Mouse (Mus musculus) lung, postnatal 0 days (tissue): Measurements from ENCODE around the gene Anks1. TPM values are rescaled to one million over a fixed set of nuclear protein-coding genes. Genes with fewer than 3 reads are reported as not detected.

Experiments used
- ATAC-seq: fragments of 200-750 bp; cut with Nextera tagmentation; 2 replicates; pipeline ENCODE4 v1.8.0; 2017; ENCODE audit warnings: moderate library complexity
- DNase-seq: peaks from one replicate; pipeline ENCODE4 v3.0.0-alpha.2; 2016; ENCODE audit warnings: low spot score
- H3K27ac ChIP-seq: fragments of 300-500 bp; sonication (generic); 2 replicates; pipeline ENCODE4 v1.5.1; 2014; ENCODE audit warnings: antibody characterized with exemption, mild to moderate bottlenecking, low read length, mixed read lengths
- H3K27me3 ChIP-seq: fragments of 300-500 bp; sonication (generic); replicated peaks from 2 replicates; pipeline ENCODE4 v1.6.1; 2014; ENCODE audit warnings: low read length, mixed read lengths; ENCODE audit not compliant: insufficient read depth
- H3K36me3 ChIP-seq: fragments of 300-500 bp; sonication (generic); 2 replicates; pipeline ENCODE4 v1.6.1; 2014; ENCODE audit warnings: low read length, mixed read lengths; ENCODE audit not compliant: insufficient read depth
- H3K4me1 ChIP-seq: fragments of 300-500 bp; sonication (generic); 2 replicates; pipeline ENCODE4 v1.6.1; 2014; ENCODE audit warnings: antibody characterized with exemption, low read depth, low read length, mixed read lengths; ENCODE audit not compliant: insufficient read depth
- H3K4me2 ChIP-seq: fragments of 300-500 bp; sonication (generic); replicated peaks from 2 replicates; pipeline ENCODE4 v1.6.1; 2014; ENCODE audit warnings: low read depth, mild to moderate bottlenecking, low read length, moderate library complexity, mixed read lengths
- H3K4me3 ChIP-seq: fragments of 300-500 bp; sonication (generic); 2 replicates; pipeline ENCODE4 v1.5.1; 2014; ENCODE audit warnings: low read depth, low read length
- H3K9ac ChIP-seq: fragments of 300-500 bp; sonication (generic); replicated peaks from 2 replicates; pipeline ENCODE4 v1.6.1; 2014; ENCODE audit warnings: low read depth, mild to moderate bottlenecking
- H3K9me3 ChIP-seq: fragments of 300-500 bp; sonication (generic); 2 replicates; pipeline ENCODE4 v1.6.1; 2016; ENCODE audit warnings: low read length, mixed read lengths
- CTCF ChIP-seq: IDR thresholded peaks from 2 replicates; pipeline ENCODE4 v1.5.1; 2016; ENCODE audit warnings: antibody characterized with exemption, mild to moderate bottlenecking
- EP300 ChIP-seq: IDR thresholded peaks from 2 replicates; pipeline ENCODE4 v1.6.1; 2016; ENCODE audit warnings: antibody characterized with exemption, mild to moderate bottlenecking, control low read depth
- WGBS: fragments of 180-500 bp; shearing (Covaris S2); extraction: QIAGEN DNeasy Blood & Tissue Kit; methylation state at CpG from one replicate; pipeline ENCODE4 v1.1.7; 2014; 5-methylcytosine and 5-hydroxymethylcytosine counted together
- polyA plus RNA-seq: library from polyadenylated mRNA; unstranded; fragments of >200 nt; fragmentation: Nextera tagmentation; extraction: Ambion mirVana; gene quantifications from 2 replicates; pipeline ENCODE4 v1.2.1, GENCODE M21; 2015

The Anks1 gene
- polyA plus RNA-seq, 1 experiment from 2014 or later = 25.4 TPM

DNA sequence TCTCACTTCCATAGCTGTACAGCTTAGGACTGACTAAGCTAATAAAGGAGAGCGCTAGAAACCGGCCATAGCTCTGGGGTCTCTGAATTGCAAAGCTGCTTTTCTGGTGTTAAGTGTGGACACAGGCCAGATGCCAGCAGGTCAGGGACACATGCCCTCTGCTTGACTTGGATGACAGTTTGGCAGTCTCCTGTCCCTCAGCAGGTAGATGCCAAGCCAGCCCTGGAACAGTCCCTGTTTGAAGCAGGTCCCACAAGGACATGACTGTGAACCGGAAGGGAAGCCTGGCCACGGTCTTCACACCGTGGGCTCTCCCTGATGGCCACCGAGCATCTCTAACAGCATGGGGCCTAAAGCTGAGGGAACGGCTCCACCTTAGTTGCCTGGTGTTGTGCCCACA, 153.6 kb downstream of the Anks1 start:
- TF ChIP-seq CTCF (no peak), EP300 (no peak)
- Histone ChIP-seq H3K9ac (no peak overlapping the region), H3K9me3 (no peaks in the 10 kb centered on the region), H3K36me3 (peaks cover 21% of the 10 kb centered on the region), H3K4me2 (no peak overlapping the region), H3K4me1 (no peaks in the 10 kb centered on the region), H3K27ac (no peak overlapping the region), H3K4me3 (no peak overlapping the region), H3K27me3 (no peaks in the 10 kb centered on the region)
- ATAC-seq = no peak
- 70% methylated on average over 7 of the region's 7 CpGs for WGBS
- no peak for DNase-seq

GRCm38 (mm10) chr17:28063163-28063562, 154.1 kb downstream of the Anks1 start:
- no peaks in the 10 kb centered on the region for H3K9me3 ChIP-seq
- no peak overlapping the region for H3K9ac ChIP-seq
- ATAC-seq (no peak), DNase-seq (no peak)
- H3K27ac ChIP-seq = no peak overlapping the region
- no peaks in the 10 kb centered on the region for H3K27me3 ChIP-seq
- H3K4me2 ChIP-seq = no peak overlapping the region
- H3K4me3 ChIP-seq = no peak overlapping the region
- 80% methylated on average over 6 of the region's 6 CpGs for WGBS
- TF ChIP-seq CTCF (no peak), EP300 (no peak)
- no peaks in the 10 kb centered on the region for H3K4me1 ChIP-seq
- peaks cover 17% of the 10 kb centered on the region for H3K36me3 ChIP-seq

GRCm38 (mm10) chr17:28067303-28067702, 158.2 kb downstream of the Anks1 start:
- Histone ChIP-seq H3K4me1 (no peaks in the 10 kb centered on the region), H3K4me2 (no peak overlapping the region), H3K36me3 (no peaks in the 10 kb centered on the region), H3K9ac (no peak overlapping the region), H3K4me3 (no peak overlapping the region), H3K9me3 (no peaks in the 10 kb centered on the region), H3K27ac (no peak overlapping the region), H3K27me3 (no peaks in the 10 kb centered on the region)
- 43% methylated on average over 4 of the region's 4 CpGs for WGBS
- no peak for TF ChIP-seq CTCF
- no peak for TF ChIP-seq EP300
- ATAC-seq (no peak), DNase-seq (no peak)

GRCm38 (mm10) chr17:28069446-28069845, 160.3 kb downstream of the Anks1 start:
- DNase-seq (peak; percentile 33), ATAC-seq (peak; percentile 25; the same call in 1 of the 2 replicates)
- no peak overlapping the region for H3K4me2 ChIP-seq
- H3K4me1 ChIP-seq = no peaks in the 10 kb centered on the region
- no peaks in the 10 kb centered on the region for H3K9me3 ChIP-seq
- H3K36me3 ChIP-seq = no peaks in the 10 kb centered on the region
- no peak overlapping the region for H3K4me3 ChIP-seq
- no peak for TF ChIP-seq CTCF
- TF ChIP-seq EP300 = no peak
- no peak overlapping the region for H3K9ac ChIP-seq
- no peaks in the 10 kb centered on the region for H3K27me3 ChIP-seq
- no peak overlapping the region for H3K27ac ChIP-seq
- 7% methylated on average over 12 of the region's 12 CpGs for whole genome bisulfite sequencing

- Histone ChIP-seq H3K36me3 (no peaks in the 10 kb centered on the region), H3K4me2 (no peak overlapping the region), H3K9ac (no peak overlapping the region), H3K27me3 (no peaks in the 10 kb centered on the region), H3K9me3 (no peaks in the 10 kb centered on the region), H3K4me3 (no peak overlapping the region), H3K4me1 (no peaks in the 10 kb centered on the region), H3K27ac (no peak overlapping the region)
- 74% methylated on average over 13 of the region's 13 CpGs for WGBS
- ATAC-seq (peak; percentile 43; the same call in 1 of the 2 replicates), DNase-seq (peak; percentile 35)
- no peak for TF ChIP-seq EP300
- no peak for TF ChIP-seq CTCF
These were observed 161.2 kb downstream of the Anks1 start for GRCm38 (mm10) chr17:28070256-28070655.

DNA sequence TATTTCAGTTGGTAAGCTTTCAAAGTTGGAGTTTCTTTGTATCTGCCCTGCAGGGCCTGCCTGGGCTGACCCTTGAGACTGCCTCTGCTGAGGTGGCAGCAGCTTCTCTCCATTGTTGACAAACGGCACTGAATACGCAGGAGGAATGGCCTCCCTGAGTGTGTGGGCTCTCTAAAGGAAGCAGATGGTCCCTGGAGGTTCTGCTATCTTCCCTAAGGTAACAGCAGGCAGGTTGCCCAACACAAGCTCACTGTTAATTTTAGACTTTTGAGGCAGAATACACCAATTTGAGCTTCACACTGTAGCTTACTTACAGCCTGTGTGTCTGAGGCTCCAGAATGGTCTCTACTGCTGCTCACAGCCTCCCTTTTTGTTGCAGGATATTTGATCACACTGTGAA, 163.6 kb downstream of the Anks1 start:
- WGBS = 71% methylated on average over 2 of the region's 2 CpGs
- ATAC-seq (no peak), DNase-seq (no peak)
- no peak overlapping the region for H3K4me2 ChIP-seq
- no peak overlapping the region for H3K27ac ChIP-seq
- TF ChIP-seq CTCF (no peak), EP300 (no peak)
- H3K9me3 ChIP-seq = no peaks in the 10 kb centered on the region
- no peaks in the 10 kb centered on the region for H3K27me3 ChIP-seq
- no peak overlapping the region for H3K9ac ChIP-seq
- H3K36me3 ChIP-seq = no peaks in the 10 kb centered on the region
- no peak overlapping the region for H3K4me3 ChIP-seq
- no peaks in the 10 kb centered on the region for H3K4me1 ChIP-seq

GRCm38 (mm10) chr17:28074486-28074885, 165.4 kb downstream of the Anks1 start:
- H3K4me3 ChIP-seq = no peak overlapping the region
- WGBS = 57% methylated on average over 7 of the region's 7 CpGs
- ATAC-seq = no peak

More at GRCm38 (mm10) chr17:28074486-28074885, 165.4 kb downstream of the Anks1 start:
- no peak for TF ChIP-seq CTCF
- TF ChIP-seq EP300 = no peak
- no peaks in the 10 kb centered on the region for H3K4me1 ChIP-seq
- H3K27ac ChIP-seq = no peak overlapping the region
- H3K27me3 ChIP-seq = no peaks in the 10 kb centered on the region
- H3K9me3 ChIP-seq = no peaks in the 10 kb centered on the region
- no peak overlapping the region for H3K9ac ChIP-seq
- H3K36me3 ChIP-seq = no peaks in the 10 kb centered on the region
- no peak overlapping the region for H3K4me2 ChIP-seq
- no peak for DNase-seq
